Mouse (Mus musculus): ENCODE data around the gene Btnl1.

- no peak for TF ChIP-seq EP300 (IDR thresholded peaks at IDR 0.05; ENCODE audit: low read depth)
- no peak for TF ChIP-seq CTCF (IDR thresholded peaks at IDR 0.05; ENCODE audit: low read depth)
These were observed 22.4 kb upstream of the Btnl1 start, which contains the start of gene Btnl2 for GRCm38 (mm10) chr17:34354539-34354938.
